Mouse (Mus musculus): ENCODE measurements around the gene Ccn6. TPM values are rescaled to one million over a fixed set of nuclear protein-coding genes. Genes with fewer than 3 reads are reported as not detected.

Gene Ccn6
- not detected for polyA plus RNA-seq (2015; fragmentation: Illumina TruSeq; extraction: RNeasy Lipid Tissue Mini Kit (QIAGEN cat#74804); ENCODE audit: low read depth, low replicate concordance)

DNA sequence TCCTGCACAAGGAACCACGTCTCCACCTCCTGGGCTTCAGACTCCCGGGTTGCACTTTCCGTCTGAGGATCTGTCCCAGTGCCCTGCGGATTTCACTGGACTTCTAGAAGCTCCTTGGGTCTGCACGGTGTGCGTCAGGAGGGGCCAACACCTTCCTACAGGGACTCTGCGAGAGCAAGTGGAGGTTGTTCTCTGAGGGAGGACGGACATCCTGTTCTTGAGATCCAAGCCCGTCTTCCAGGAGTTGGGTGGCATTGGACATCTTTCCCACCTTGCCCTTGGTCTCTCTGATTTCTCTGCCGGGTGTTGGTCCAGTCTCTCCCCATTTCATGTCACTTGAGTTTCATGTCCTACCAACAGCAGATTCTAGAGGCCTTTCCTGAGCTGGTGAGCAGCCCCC, at the start of gene Ccn6:
TSS of gene Ccn6 (minus strand) at position 101 of the 400 bp plus-strand sequence.

DNA sequence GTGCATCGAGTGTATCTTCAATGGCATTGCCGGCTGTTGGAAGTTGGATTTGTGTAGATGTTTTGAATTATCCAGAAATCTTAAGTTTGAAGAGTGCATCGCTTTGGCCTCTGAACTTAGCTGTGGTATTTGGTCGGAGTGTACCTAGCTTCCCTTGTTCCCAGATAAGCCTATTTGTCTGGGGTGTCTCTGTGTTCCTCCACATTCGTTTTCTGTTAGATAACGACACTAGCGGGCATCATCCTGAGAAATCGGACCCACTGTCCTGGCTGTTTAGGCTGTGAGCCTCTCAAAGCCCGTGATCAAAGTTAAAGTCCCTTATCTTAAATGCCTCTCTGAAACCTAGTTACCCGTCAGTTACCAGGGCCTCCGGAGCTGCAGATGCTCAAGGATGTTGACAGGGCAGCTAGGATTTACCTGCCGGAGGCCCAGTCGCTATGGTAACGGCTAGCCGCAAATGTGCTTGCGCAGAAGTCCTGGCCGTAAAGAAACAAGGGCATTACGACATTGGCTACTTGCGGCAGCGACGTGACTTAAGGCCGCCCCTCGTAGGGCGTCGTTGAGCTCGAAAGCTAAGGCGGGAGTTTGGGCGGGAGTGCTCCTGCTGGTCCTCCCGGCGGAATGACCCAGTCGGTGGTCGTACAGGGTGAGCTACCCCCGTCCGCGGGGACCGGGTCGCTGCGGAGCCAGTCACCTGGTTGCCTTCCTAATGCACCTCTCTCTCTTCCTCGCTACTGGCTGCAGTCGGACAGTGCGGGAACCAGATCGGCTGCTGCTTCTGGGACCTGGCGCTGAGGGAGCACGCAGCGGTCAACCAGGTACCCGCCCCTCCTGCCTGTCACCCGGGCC, 29.9 kb downstream of the Ccn6 start, which contains the start of the genes Fam229b and Tube1:
TSS of gene Fam229b (minus strand) at position 453 of the 849 bp plus-strand sequence.
TSS of gene Tube1 (plus strand) at position 515 of the 849 bp plus-strand sequence.

Other genes with a start within 250 kb of the Ccn6 start
- gene Lama4, start 198.3 kb downstream of the Ccn6 start, polyA plus RNA-seq (2015; fragmentation: Illumina TruSeq; extraction: RNeasy Lipid Tissue Mini Kit (QIAGEN cat#74804); ENCODE audit: low read depth, low replicate concordance), result 2.9 TPM
- gene Fam229b, start 29.9 kb downstream of the Ccn6 start, polyA plus RNA-seq (2015; fragmentation: Illumina TruSeq; extraction: RNeasy Lipid Tissue Mini Kit (QIAGEN cat#74804); ENCODE audit: low read depth, low replicate concordance), result 32.2 TPM
- 2.7 TPM for gene Tube1, start 29.8 kb downstream of the Ccn6 start, polyA plus RNA-seq (2015; fragmentation: Illumina TruSeq; extraction: RNeasy Lipid Tissue Mini Kit (QIAGEN cat#74804); ENCODE audit: low read depth, low replicate concordance)
- 104 TPM for gene Fyn, start 205.1 kb upstream of the Ccn6 start, polyA plus RNA-seq (2015; fragmentation: Illumina TruSeq; extraction: RNeasy Lipid Tissue Mini Kit (QIAGEN cat#74804); ENCODE audit: low read depth, low replicate concordance)